Mouse (Mus musculus) thymus, adult 2 months (tissue): ENCODE data around the gene Insc.

Experiments
- CTCF ChIP-seq: fragments of 200-500 bp; IDR thresholded peaks from 2 replicates; pipeline ENCODE4 v1.5.1; 2012; ENCODE audit warnings: mild to moderate bottlenecking, control low read depth, low read length, moderate library complexity, borderline replicate concordance; ENCODE audit not compliant: control insufficient read depth, poor library complexity, insufficient read depth; ENCODE audit errors: extremely low read depth
- POLR2A ChIP-seq: fragments of 200-500 bp; IDR thresholded peaks from 2 replicates; pipeline ENCODE4 v1.6.1; 2012; ENCODE audit warnings: mild to moderate bottlenecking, low read length, control low read depth, moderate library complexity; ENCODE audit not compliant: control insufficient read depth, poor library complexity, insufficient read depth; ENCODE audit errors: extremely low read depth

GRCm38 (mm10) chr7:114719381-114720131 lies 23.9 kb upstream of the Insc start:
- TF ChIP-seq POLR2A (no peak), CTCF (no peak)
